In genomic region chr19:8837251-8837791, GRCm38 (mm10) we compare ENCODE assay signal across 8 mouse cellular contexts. TPM values are rescaled to one million over a fixed set of nuclear protein-coding genes. Genes with fewer than 3 reads are reported as not detected.
A peak's percentile ranks its signal among the peaks of the same experiment; 100 is the strongest.
DNase-seq lines count a peak whose midpoint lies in the region; ATAC-seq lines count a peak whose summit lies in the region.

TSS of gene Bscl2 (plus strand) at chr19:8837467.

- H3K9me3 ChIP-seq in intestine, embryonic 15.5 days: no peaks in the 10 kb centered on the region

- H3K9ac ChIP-seq in intestine, embryonic 15.5 days: peak within 1 kb of the TSS; percentile 68

- 1% methylated on average over 38 of the region's 38 CpGs for WGBS in intestine, embryonic 15.5 days

- peak; percentile 68 for DNase-seq in adrenal gland, adult 8-10 months
- peak; percentile 92 for DNase-seq in embryo, embryonic 11 days
- peak; percentile 68 to 83 for DNase-seq in gastrocnemius, postnatal 36 days
- peak; percentile 87 to 94 for DNase-seq in left cerebral cortex, postnatal 14 days (ENCODE audit: low spot score in 2 of 2)
- peak; percentile 84 for DNase-seq in right cerebral cortex, postnatal 14 days
- DNase-seq in yolk sac, embryonic 10.5 days (ENCODE audit: low spot score): peak; percentile 89

- ATAC-seq in intestine, embryonic 15.5 days: peak; percentile 83
- ATAC-seq in megakaryocyte-erythroid progenitor cell, adult 5-6 weeks (replicated peaks; ENCODE audit: low FRiP score, low TSS enrichment, poor library complexity, severe bottlenecking): peak; percentile 71

- peaks cover 12% of the 10 kb centered on the region for H3K4me1 ChIP-seq in intestine, embryonic 15.5 days (replicated peaks)

- peaks cover 20% of the 10 kb centered on the region for H3K36me3 ChIP-seq in intestine, embryonic 15.5 days

- peak within 1 kb of the TSS; percentile 91 for H3K4me2 ChIP-seq in intestine, embryonic 15.5 days (replicated peaks)

- peak within 1 kb of the TSS; percentile 50 for H3K4me3 ChIP-seq in intestine, embryonic 15.5 days (replicated peaks)

- H3K27ac ChIP-seq in intestine, embryonic 15.5 days: peak within 1 kb of the TSS; percentile 97

- intact Hi-C loops in gastrocnemius, postnatal 36 days (cut with DNase I): no loop called here
- intact Hi-C loops in left cerebral cortex, postnatal 14 days (cut with DNase I): no loop called here

- no peaks in the 10 kb centered on the region for H3K27me3 ChIP-seq in intestine, embryonic 15.5 days (replicated peaks)

RNA-seq across cellular contexts. Expression of gene Bscl2, which starts in this region (rescaled TPM):
- total RNA-seq in adrenal gland, adult 8-10 months (2022): 100 to 1,000 TPM in 3 of 4 experiments, 10 to 100 TPM in 1; 96.6 to 137 (median 126) TPM
- total RNA-seq in gastrocnemius, postnatal 36 days (2021): 10 to 100 TPM; 15.9 to 17.8 TPM
- 40.6 and 48.3 TPM in 2 replicates for polyA plus RNA-seq in intestine, embryonic 15.5 days (2015; fragmentation: Nextera tagmentation; extraction: Ambion mirVana)
- 100 to 1,000 TPM; 111 to 117 TPM for total RNA-seq in left cerebral cortex, postnatal 14 days (2021)
- total RNA-seq in megakaryocyte-erythroid progenitor cell, adult 5-6 weeks (2014; fragmentation: Nextera tagmentation): 70.3 and 71.7 TPM in 2 replicates
- 29.5 TPM in 2 replicates for total RNA-seq in megakaryocyte-erythroid progenitor cell, adult 5-6 weeks (2017)

Comparison
In these comparisons a context has a peak if more than half of its experiments do, and no peak if none do; other contexts are left out.
1. Peak in every context shown above with its lines: DNase-seq, ATAC-seq, H3K4me3 ChIP-seq and H3K27ac ChIP-seq.